Mouse (Mus musculus) MEL (cell line): Measurements from ENCODE around the gene Tnik. TPM values are rescaled to one million over a fixed set of nuclear protein-coding genes. Genes with fewer than 3 reads are reported as not detected.

Experiments
- DNase-seq: peaks from one replicate; pipeline ENCODE4 v3.0.0; 2011; ENCODE audit warnings: low read depth, low spot score
- H3K27ac ChIP-seq: 2 replicates; pipeline ENCODE4 v1.5.1; 2012; ENCODE audit warnings: low read depth, mild to moderate bottlenecking, control low read depth, low read length, moderate library complexity; ENCODE audit not compliant: control insufficient read depth
- H3K27me3 ChIP-seq, 2 experiments: fragments of 150-350 bp in 1 of 2; sonication (generic) in 1 of 2; 2 replicates each; pipeline ENCODE4 v1.6.1; 2012; ENCODE audit warnings: low read length in 2 of 2, mild to moderate bottlenecking in 2 of 2, improper control_type of control experiment in 1 of 2, moderate library complexity in 1 of 2; ENCODE audit not compliant: insufficient read depth in 2 of 2, control insufficient read depth in 1 of 2
- H3K36me3 ChIP-seq, 2 experiments: 2 replicates each; pipeline ENCODE4 v1.6.1; 2012 to 2014; ENCODE audit warnings: low read length in 2 of 2, improper control_type of control experiment in 1 of 2, inconsistent platforms in 1 of 2, mild to moderate bottlenecking in 1 of 2; ENCODE audit not compliant: insufficient read depth in 2 of 2, control insufficient read depth in 1 of 2
- H3K4me1 ChIP-seq, 2 experiments: fragments of 150-350 bp in 1 of 2; sonication (generic) in 1 of 2; 2 replicates each; pipeline ENCODE4 v1.6.1; 2012; ENCODE audit warnings: low read length in 2 of 2, improper control_type of control experiment in 1 of 2, mild to moderate bottlenecking in 1 of 2; ENCODE audit not compliant: insufficient read depth in 2 of 2, control insufficient read depth in 1 of 2
- H3K4me3 ChIP-seq, 2 experiments: fragments of 150-350 bp in 1 of 2; sonication (generic) in 1 of 2; 2 replicates each; pipeline ENCODE4 v1.5.1; 2012; ENCODE audit warnings: low read depth in 2 of 2, low read length in 2 of 2, mild to moderate bottlenecking in 2 of 2, moderate library complexity in 2 of 2, control low read depth in 1 of 2, improper control_type of control experiment in 1 of 2; ENCODE audit not compliant: control insufficient read depth in 1 of 2, insufficient read depth in 1 of 2
- H3K79me2 ChIP-seq: 2 replicates; pipeline ENCODE4 v1.6.1; 2012; ENCODE audit warnings: mild to moderate bottlenecking, low read length, moderate library complexity; ENCODE audit not compliant: control insufficient read depth, poor library complexity, insufficient read depth
- H3K9ac ChIP-seq: 2 replicates; pipeline ENCODE4 v1.6.1; 2012; ENCODE audit warnings: low read depth, mild to moderate bottlenecking, control low read depth, low read length, moderate library complexity; ENCODE audit not compliant: control insufficient read depth, poor library complexity, severe bottlenecking
- H3K9me3 ChIP-seq: fragments of 150-350 bp; sonication (generic); replicated peaks from 2 replicates; pipeline ENCODE4 v1.6.1; 2012; ENCODE audit warnings: mild to moderate bottlenecking, low read length, improper control_type of control experiment, moderate library complexity; ENCODE audit not compliant: insufficient read depth
- CHD2 ChIP-seq: IDR thresholded peaks from 2 replicates; pipeline ENCODE4 v1.6.1; 2011; ENCODE audit warnings: low read length, improper control_type of control experiment
- EP300 ChIP-seq, 2 experiments: IDR thresholded peaks; 2 replicates each; pipeline ENCODE4 v1.6.1; 2011; ENCODE audit warnings: improper control_type of control experiment in 2 of 2, low read length in 2 of 2, low read depth in 1 of 2, mild to moderate bottlenecking in 1 of 2
- JUND ChIP-seq: IDR thresholded peaks from 2 replicates; pipeline ENCODE4 v1.6.1; 2011; ENCODE audit warnings: low read depth, mild to moderate bottlenecking, improper control_type of control experiment, low read length
- MAX ChIP-seq: IDR thresholded peaks from 2 replicates; pipeline ENCODE4 v1.6.1; 2011; ENCODE audit warnings: low read length, improper control_type of control experiment
- MXI1 ChIP-seq: IDR thresholded peaks from 2 replicates; pipeline ENCODE4 v1.6.1; 2011; ENCODE audit warnings: mild to moderate bottlenecking, low read depth, low read length, improper control_type of control experiment
- MYC ChIP-seq: IDR thresholded peaks from 2 replicates; pipeline ENCODE4 v1.6.1; 2011; ENCODE audit warnings: low read depth, mild to moderate bottlenecking, low read length, improper control_type of control experiment, moderate library complexity
- POLR2A ChIP-seq, 2 experiments: IDR thresholded peaks; 2 replicates each; pipeline ENCODE4 v1.6.1; 2011 to 2012; ENCODE audit warnings: low read length in 2 of 2, mild to moderate bottlenecking in 2 of 2, control low read depth in 1 of 2, improper control_type of control experiment in 1 of 2, low read depth in 1 of 2, moderate library complexity in 1 of 2; ENCODE audit not compliant: control insufficient read depth in 1 of 2, insufficient read depth in 1 of 2, poor library complexity in 1 of 2
- POLR2AphosphoS5 ChIP-seq: IDR thresholded peaks from 2 replicates; pipeline ENCODE4 v1.6.1; 2012; ENCODE audit warnings: low read depth, borderline replicate concordance, mild to moderate bottlenecking, inconsistent platforms, low read length, moderate library complexity, mixed read lengths
- RAD21 ChIP-seq: IDR thresholded peaks from 2 replicates; pipeline ENCODE4 v1.6.1; 2011; ENCODE audit warnings: mild to moderate bottlenecking, low read depth, low read length, improper control_type of control experiment
- USF1 ChIP-seq: IDR thresholded peaks from 2 replicates; pipeline ENCODE4 v1.6.1; 2014; ENCODE audit warnings: low read depth, mild to moderate bottlenecking, inconsistent platforms, low read length, improper control_type of control experiment, moderate library complexity
- ZC3H11A ChIP-seq: IDR thresholded peaks from 2 replicates; pipeline ENCODE4 v1.6.1; 2012; ENCODE audit warnings: low read depth, mild to moderate bottlenecking, inconsistent platforms, low read length, improper control_type of control experiment
- polyA plus RNA-seq, 2 experiments: library from polyadenylated mRNA; stranded (reverse) in 1 of 2; unstranded in 1 of 2; fragments of >175 nt in 1 of 2; fragments of >200 nt in 1 of 2; gene quantifications; 2 replicates each; pipeline versions ENCODE4 v1.2.1 to v1.2.4; 2012; ENCODE audit warnings: low replicate concordance in 2 of 2, low read depth in 1 of 2; ENCODE audit not compliant: insufficient read length in 2 of 2, insufficient read depth in 1 of 2, missing spikeins in 1 of 2
- total RNA-seq: library from RNA; depleted of rRNA; stranded (reverse); fragments of 300-350 nt; gene quantifications from 2 replicates; pipeline ENCODE4 v1.2.3, GENCODE M21; 2012

Gene Tnik
- total and polyA plus RNA-seq, 3 experiments = 9.9 to 78.4 (median 13.6) TPM

- Histone ChIP-seq H3K9me3 (no peaks in the 10 kb centered on the region), H3K36me3 (no peaks in the 10 kb centered on the region), H3K4me1 (no peaks in the 10 kb centered on the region)
These were observed 169.3 kb downstream of the Tnik start for GRCm38 (mm10) chr3:28432321-28432720.

GRCm38 (mm10) chr3:28435478-28435877 is 172.5 kb downstream of the Tnik start:
- no peaks in the 10 kb centered on the region for H3K36me3 ChIP-seq
- no peaks in the 10 kb centered on the region for H3K27me3 ChIP-seq
- H3K4me1 ChIP-seq = no peaks in the 10 kb centered on the region
- TF ChIP-seq EP300 (IDR thresholded peaks at IDR 0.05; ENCODE audit: low read depth in 1 of 2, low read length in 2 of 2) = no peak
- H3K79me2 ChIP-seq = no peaks in the 10 kb centered on the region
- no peak overlapping the region for H3K4me3 ChIP-seq
- H3K27ac ChIP-seq = no peak overlapping the region
- DNase-seq = no peak
- H3K9ac ChIP-seq = no peak overlapping the region
- H3K9me3 ChIP-seq = no peaks in the 10 kb centered on the region

More at GRCm38 (mm10) chr3:28432321-28432720, 169.3 kb downstream of the Tnik start:
- Histone ChIP-seq H3K27ac (no peak overlapping the region), H3K27me3 (no peaks in the 10 kb centered on the region), H3K9ac (no peak overlapping the region), H3K79me2 (no peaks in the 10 kb centered on the region), H3K4me3 (no peak overlapping the region)
- TF ChIP-seq RAD21 = no peak
- no peak for DNase-seq

GRCm38 (mm10) chr3:28437429-28437828 is 174.4 kb downstream of the Tnik start:
- Histone ChIP-seq H3K4me3 (no peak overlapping the region), H3K4me1 (no peaks in the 10 kb centered on the region; a peak in 1 of 4 replicates), H3K27me3 (no peaks in the 10 kb centered on the region), H3K36me3 (no peaks in the 10 kb centered on the region), H3K9me3 (no peaks in the 10 kb centered on the region), H3K9ac (no peak overlapping the region), H3K79me2 (no peaks in the 10 kb centered on the region), H3K27ac (no peak overlapping the region)
- TF ChIP-seq CHD2 = no peak
- no peak for TF ChIP-seq ZC3H11A
- TF ChIP-seq JUND = no peak
- TF ChIP-seq POLR2AphosphoS5 = no peak
- no peak for TF ChIP-seq POLR2A (IDR thresholded peaks at IDR 0.05; ENCODE audit: control insufficient read depth in 1 of 2, insufficient read depth in 1 of 2, low read depth in 1 of 2, low read length in 2 of 2, poor library complexity in 1 of 2)
- no peak for TF ChIP-seq MAX
- TF ChIP-seq USF1 = no peak
- TF ChIP-seq MYC = no peak
- no peak for TF ChIP-seq MXI1
- DNase-seq = no peak
